Mouse (Mus musculus) hematopoietic stem cell, adult 5-6 weeks (primary cell): ENCODE measurements around the gene Actn1. TPM values are rescaled to one million over a fixed set of nuclear protein-coding genes. Genes with fewer than 3 reads are reported as not detected.

Source experiments
- total RNA-seq: library from RNA; stranded (forward); fragments of 172-1452, 232-1000 nt; gene quantifications from 2 replicates; pipeline ENCODE4 v1.2.3, GENCODE M21; 2017

Gene Actn1
- total RNA-seq, 1 experiment from 2014 or later: 19.7 TPM

Other genes starting within 250 kb of the Actn1 start
- 17.7 and 19.0 TPM in 2 replicates for gene Zfp36l1, start 147.4 kb downstream of the Actn1 start, total RNA-seq
- 30.3 and 33.3 TPM in 2 replicates for gene Dcaf5, start 176.2 kb upstream of the Actn1 start, total RNA-seq
- gene Exd2, start 202.7 kb upstream of the Actn1 start, total RNA-seq: 21.8 and 37.0 TPM in 2 replicates